Mouse (Mus musculus): ENCODE measurements around the gene Vgf. TPM values are rescaled to one million over a fixed set of nuclear protein-coding genes. Genes with fewer than 3 reads are reported as not detected.

The Vgf gene
- total and polyA plus RNA-seq, 2 experiments from 2014 or later, result 49.1 to 154 TPM

DNA sequence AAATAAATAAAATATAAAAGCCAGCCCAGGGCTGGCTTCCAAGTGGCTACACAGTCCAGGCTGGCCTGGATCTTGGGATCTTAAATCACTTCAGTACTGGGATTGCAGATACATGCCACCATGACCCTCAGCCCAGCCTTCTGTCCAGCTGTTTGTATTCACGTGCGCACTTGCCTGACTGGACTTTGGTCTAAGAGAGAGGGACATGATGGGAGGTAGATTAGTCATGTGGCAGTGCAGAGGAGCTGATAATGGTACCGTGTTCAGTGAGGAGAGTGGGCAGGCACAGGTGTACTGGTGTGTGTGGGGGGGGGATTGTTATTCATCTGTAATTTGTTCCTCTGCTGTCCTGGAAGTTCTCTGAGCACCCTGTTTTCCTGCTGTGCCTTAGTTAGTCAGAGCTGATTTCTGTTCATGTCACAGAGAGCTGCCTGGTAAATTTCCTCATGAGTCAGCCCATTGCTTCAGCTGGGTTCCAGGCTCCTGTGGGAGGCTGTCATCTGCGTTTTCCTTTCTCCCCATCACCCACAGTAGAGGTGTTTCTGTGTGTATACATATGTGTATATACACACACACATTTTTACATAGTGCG lies 25.8 kb downstream of the Vgf start:
- H3K9me3 ChIP-seq (ENCODE audit: low read length), result no peaks in the 10 kb centered on the region
- 88% methylated on average over 5 of the region's 5 CpGs for WGBS
- DNase-seq (ENCODE audit: low spot score), result no peak
- H3K4me2 ChIP-seq (ENCODE audit: low read depth, low read length, poor library complexity, severe bottlenecking), result no peak overlapping the region
- no peaks in the 10 kb centered on the region; the same call in 1 of the 2 replicates for H3K4me1 ChIP-seq (ENCODE audit: insufficient read depth, low read length)
- H3K36me3 ChIP-seq (ENCODE audit: insufficient read depth, low read length), result no peaks in the 10 kb centered on the region
- no peak for ATAC-seq (ENCODE audit: low FRiP score)
- H3K9ac ChIP-seq (replicated peaks; ENCODE audit: low read length, poor library complexity, severe bottlenecking), result no peak overlapping the region
- no peak overlapping the region for H3K27ac ChIP-seq (ENCODE audit: low read depth, low read length)
- no peaks in the 10 kb centered on the region for H3K27me3 ChIP-seq (ENCODE audit: insufficient read depth, low read length)
- TF ChIP-seq CTCF (IDR thresholded peaks at IDR 0.05), result no peak
- no peak overlapping the region for H3K4me3 ChIP-seq (ENCODE audit: low read depth, low read length)

DNA sequence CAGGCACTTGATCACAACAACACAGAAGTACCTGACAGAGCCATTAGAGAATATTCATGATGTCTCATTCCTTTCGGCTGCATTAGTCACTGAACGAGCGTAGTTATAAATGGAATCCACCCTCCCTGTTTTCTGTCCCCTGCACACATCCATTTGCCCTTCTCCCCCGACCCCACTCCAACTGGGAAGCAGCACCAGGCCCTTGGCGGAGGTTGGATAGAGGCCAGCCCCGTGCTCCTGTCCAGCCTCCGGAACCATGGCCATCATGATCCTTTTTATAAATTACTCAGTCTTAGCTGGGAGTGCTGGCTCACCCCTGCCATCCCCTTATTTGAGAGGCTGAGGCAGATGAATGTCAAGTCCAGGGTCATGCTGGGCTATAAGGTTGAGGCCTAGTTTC lies 28.1 kb downstream of the Vgf start:
- ATAC-seq (ENCODE audit: low FRiP score) (no peak), DNase-seq (ENCODE audit: low spot score) (no peak)
- TF ChIP-seq CTCF (IDR thresholded peaks at IDR 0.05), result no peak
- Histone ChIP-seq H3K27me3 (ENCODE audit: insufficient read depth, low read length) (no peaks in the 10 kb centered on the region), H3K4me3 (ENCODE audit: low read depth, low read length) (no peak overlapping the region), H3K27ac (ENCODE audit: low read depth, low read length) (no peak overlapping the region), H3K4me2 (ENCODE audit: low read depth, low read length, poor library complexity, severe bottlenecking) (no peak overlapping the region), H3K4me1 (ENCODE audit: insufficient read depth, low read length) (no peaks in the 10 kb centered on the region; the same call in 1 of the 2 replicates), H3K9ac (replicated peaks; ENCODE audit: low read length, poor library complexity, severe bottlenecking) (no peak overlapping the region), H3K36me3 (ENCODE audit: insufficient read depth, low read length) (no peaks in the 10 kb centered on the region), H3K9me3 (ENCODE audit: low read length) (no peaks in the 10 kb centered on the region)
- 88% methylated on average over 7 of the region's 7 CpGs for WGBS

DNA sequence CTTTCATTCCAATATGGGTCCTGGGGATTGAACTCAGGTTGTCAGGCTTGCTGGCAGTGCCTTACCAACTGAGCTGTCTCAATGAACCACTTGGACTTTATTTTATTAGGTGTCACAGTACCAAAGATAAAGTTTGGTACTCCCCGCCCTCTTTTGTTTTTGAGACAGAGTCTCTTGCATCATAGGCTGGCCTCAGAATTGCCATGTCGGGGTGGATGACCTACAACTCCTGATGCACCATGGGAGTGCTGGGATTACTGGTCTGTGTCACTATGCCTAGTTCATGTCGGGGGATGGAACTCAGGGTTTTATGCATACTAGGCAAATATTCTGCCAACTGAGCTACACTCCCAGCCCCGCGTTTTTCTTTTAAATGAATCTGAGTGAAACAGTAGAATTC lies 28.7 kb downstream of the Vgf start:
- DNase-seq (ENCODE audit: low spot score), result no peak
- no peak for ATAC-seq (ENCODE audit: low FRiP score)
- Histone ChIP-seq H3K9ac (replicated peaks; ENCODE audit: low read length, poor library complexity, severe bottlenecking) (no peak overlapping the region), H3K27ac (ENCODE audit: low read depth, low read length) (no peak overlapping the region), H3K4me1 (ENCODE audit: insufficient read depth, low read length) (no peaks in the 10 kb centered on the region; the same call in 1 of the 2 replicates), H3K27me3 (ENCODE audit: insufficient read depth, low read length) (no peaks in the 10 kb centered on the region), H3K4me3 (ENCODE audit: low read depth, low read length) (no peak overlapping the region), H3K36me3 (ENCODE audit: insufficient read depth, low read length) (no peaks in the 10 kb centered on the region), H3K9me3 (ENCODE audit: low read length) (no peaks in the 10 kb centered on the region), H3K4me2 (ENCODE audit: low read depth, low read length, poor library complexity, severe bottlenecking) (no peak overlapping the region)
- 85% methylated on average over 5 of the region's 5 CpGs for WGBS
- TF ChIP-seq CTCF (IDR thresholded peaks at IDR 0.05), result no peak

DNA sequence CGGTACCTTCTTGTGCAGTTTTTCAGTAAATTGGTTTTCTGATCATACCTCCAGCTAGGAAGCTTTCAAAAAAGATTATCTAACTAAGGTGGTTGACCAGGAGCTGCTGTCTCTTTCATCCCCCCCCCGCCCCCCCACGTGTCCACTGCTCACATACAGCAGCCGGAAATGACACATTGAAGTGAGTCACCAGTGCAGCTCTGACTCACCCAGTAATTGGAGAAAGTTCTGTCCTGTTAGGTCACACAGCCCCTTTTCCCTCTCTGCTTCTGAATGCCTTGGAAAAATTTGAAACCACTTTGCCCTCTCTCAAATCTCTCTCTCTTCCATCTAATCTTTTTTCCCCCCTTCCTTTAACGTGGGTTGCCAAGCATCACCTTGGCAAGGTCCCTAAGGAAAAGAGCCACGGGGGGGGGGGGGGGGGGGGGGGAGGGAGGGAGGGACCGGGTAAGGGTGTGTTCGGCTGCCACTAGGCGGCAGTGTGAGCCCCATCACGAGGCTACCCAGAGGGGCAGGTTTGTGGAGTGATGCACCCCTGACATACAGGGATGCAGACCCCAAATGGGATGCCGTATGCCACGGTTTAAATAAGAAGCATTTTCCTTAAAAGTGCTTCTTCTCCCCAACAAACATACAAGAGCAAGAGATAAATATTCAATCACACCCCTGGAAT lies 35.8 kb downstream of the Vgf start:
- ATAC-seq (ENCODE audit: low FRiP score), result no peak

DNA sequence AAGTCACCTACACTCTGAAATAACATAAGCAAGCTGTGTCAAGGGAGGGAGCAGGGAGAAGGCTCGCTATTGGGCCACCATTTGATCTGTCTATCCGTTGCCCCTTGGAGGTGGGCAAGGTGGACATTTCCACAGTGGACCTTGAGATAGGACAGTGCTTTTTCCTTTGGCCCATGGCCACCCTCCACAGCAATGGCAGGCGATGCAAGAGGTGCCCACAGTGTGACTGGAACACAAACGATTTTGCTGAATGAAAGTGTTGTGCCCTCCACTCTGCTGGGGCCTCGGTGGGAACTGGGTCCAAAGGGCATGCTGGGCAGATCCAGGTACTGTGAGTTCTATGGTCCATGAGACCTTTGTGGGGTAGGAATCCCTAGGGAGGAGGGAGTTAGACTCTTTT lies 36.4 kb downstream of the Vgf start:
- TF ChIP-seq CTCF (IDR thresholded peaks at IDR 0.05), result no peak
- 89% methylated on average over 5 of the region's 5 CpGs for WGBS

More for the DNA sequence above, 35.8 kb downstream of the Vgf start:
- Histone ChIP-seq H3K36me3 (ENCODE audit: insufficient read depth, low read length) (no peaks in the 10 kb centered on the region), H3K4me2 (ENCODE audit: low read depth, low read length, poor library complexity, severe bottlenecking) (no peak overlapping the region), H3K27me3 (ENCODE audit: insufficient read depth, low read length) (no peaks in the 10 kb centered on the region), H3K9me3 (ENCODE audit: low read length) (no peaks in the 10 kb centered on the region), H3K9ac (replicated peaks; ENCODE audit: low read length, poor library complexity, severe bottlenecking) (no peak overlapping the region), H3K27ac (ENCODE audit: low read depth, low read length) (no peak overlapping the region), H3K4me1 (ENCODE audit: insufficient read depth, low read length) (no peaks in the 10 kb centered on the region), H3K4me3 (ENCODE audit: low read depth, low read length) (no peak overlapping the region)
- 26% methylated on average over 10 of the region's 12 CpGs for WGBS
- no peak for DNase-seq (ENCODE audit: low spot score)
- TF ChIP-seq CTCF (IDR thresholded peaks at IDR 0.05), result peak; percentile 51

DNA sequence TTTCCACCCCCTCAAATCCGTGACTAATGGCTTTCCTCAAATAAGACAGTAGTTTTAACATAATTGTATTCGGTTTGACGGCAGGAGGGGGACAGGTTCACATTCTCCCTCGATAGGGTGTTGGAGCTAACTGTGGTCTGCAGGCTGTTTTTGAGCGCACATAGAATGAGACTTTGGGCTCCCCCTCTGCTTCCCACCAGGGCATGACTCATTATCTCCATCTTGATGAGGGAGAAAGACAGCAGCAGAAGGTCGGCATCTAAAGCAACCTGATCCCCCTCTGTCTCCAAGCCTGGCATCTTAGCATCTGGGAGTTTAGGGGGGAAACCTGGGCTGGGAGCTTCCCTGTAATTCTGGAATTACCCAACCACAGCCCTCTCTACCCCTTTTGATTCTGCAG lies 39.3 kb downstream of the Vgf start:
- DNase-seq (ENCODE audit: low spot score), result no peak
- no peaks in the 10 kb centered on the region for H3K9me3 ChIP-seq (ENCODE audit: low read length)
- H3K27ac ChIP-seq (ENCODE audit: low read depth, low read length), result no peak overlapping the region
- H3K36me3 ChIP-seq (ENCODE audit: insufficient read depth, low read length), result no peaks in the 10 kb centered on the region
- no peak for ATAC-seq (ENCODE audit: low FRiP score)
- TF ChIP-seq CTCF (IDR thresholded peaks at IDR 0.05), result no peak
- no peak overlapping the region for H3K4me3 ChIP-seq (ENCODE audit: low read depth, low read length)
- WGBS, result 51% methylated on average over 6 of the region's 6 CpGs
- H3K4me2 ChIP-seq (ENCODE audit: low read depth, low read length, poor library complexity, severe bottlenecking), result no peak overlapping the region
- H3K27me3 ChIP-seq (ENCODE audit: insufficient read depth, low read length), result no peaks in the 10 kb centered on the region; the same call in 1 of the 2 replicates
- H3K9ac ChIP-seq (replicated peaks; ENCODE audit: low read length, poor library complexity, severe bottlenecking), result no peak overlapping the region
- no peaks in the 10 kb centered on the region for H3K4me1 ChIP-seq (ENCODE audit: insufficient read depth, low read length)

More for the DNA sequence above, 36.4 kb downstream of the Vgf start:
- ATAC-seq (ENCODE audit: low FRiP score) (no peak), DNase-seq (ENCODE audit: low spot score) (no peak)
- Histone ChIP-seq H3K9me3 (ENCODE audit: low read length) (no peaks in the 10 kb centered on the region), H3K27me3 (ENCODE audit: insufficient read depth, low read length) (no peaks in the 10 kb centered on the region), H3K4me1 (ENCODE audit: insufficient read depth, low read length) (no peaks in the 10 kb centered on the region), H3K27ac (ENCODE audit: low read depth, low read length) (no peak overlapping the region), H3K9ac (replicated peaks; ENCODE audit: low read length, poor library complexity, severe bottlenecking) (no peak overlapping the region), H3K4me3 (ENCODE audit: low read depth, low read length) (no peak overlapping the region), H3K4me2 (ENCODE audit: low read depth, low read length, poor library complexity, severe bottlenecking) (no peak overlapping the region), H3K36me3 (ENCODE audit: insufficient read depth, low read length) (no peaks in the 10 kb centered on the region)

Measured in midbrain, postnatal 0 days (tissue).